Comparison of ENCODE assay signal across 12 mouse cellular contexts in the genomic region with DNA sequence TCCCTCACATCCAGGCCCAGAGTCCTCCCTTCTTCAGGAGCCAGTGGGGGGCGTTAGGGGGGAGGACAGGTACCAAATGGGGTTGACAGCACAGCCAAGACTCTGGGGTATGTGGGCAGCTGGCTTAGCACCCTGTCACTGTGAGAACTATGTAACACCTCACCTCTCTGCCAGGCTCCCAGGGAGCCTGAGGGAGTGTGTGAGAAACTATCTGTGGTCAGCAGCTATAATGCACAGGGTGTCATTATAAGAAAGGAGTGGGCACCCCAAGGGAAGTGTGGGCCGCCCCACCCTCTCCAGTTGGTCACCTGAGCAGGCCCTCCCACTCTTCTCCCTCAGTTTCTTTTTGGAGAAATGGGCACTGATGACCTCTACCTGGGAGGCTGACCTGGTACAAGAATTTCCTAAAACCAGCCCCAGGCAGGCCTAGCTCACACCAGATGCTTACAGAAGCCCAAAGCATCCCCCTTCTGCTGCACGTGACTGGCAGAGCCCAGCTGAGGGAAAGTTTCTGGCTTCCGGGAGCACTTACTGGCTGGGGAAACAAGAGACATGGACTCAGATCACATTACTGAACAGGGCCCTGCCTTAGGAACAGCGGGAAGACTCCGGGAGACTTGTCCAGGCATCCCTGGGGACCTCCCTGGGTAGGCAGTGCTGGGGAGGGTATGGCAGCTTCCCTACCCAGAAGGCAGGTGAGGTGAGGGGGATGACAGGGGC. TPM values are rescaled to one million over a fixed set of nuclear protein-coding genes. Genes with fewer than 3 reads are reported as not detected.
DNase-seq lines count a peak whose midpoint lies in the region; ATAC-seq and TF ChIP-seq lines count a peak whose summit lies in the region.
"Had no signal": no experiment of that assay in that cellular context is flagged by ENCODE, and none has a peak within 500 bp of the region (broad histone marks: within the 10 kb centered on the region; RNA-seq: fewer than 3 reads in every experiment).

No protein-coding gene starts in this region.

- no peaks in the 10 kb centered on the region for H3K27me3 ChIP-seq in C2C12 (ENCODE audit: control insufficient read depth, insufficient read depth, insufficient read length)
- no peaks in the 10 kb centered on the region for H3K27me3 ChIP-seq in intestine, postnatal 0 days (replicated peaks; ENCODE audit: control insufficient read depth, insufficient read depth, low read length)
- H3K27me3 ChIP-seq in limb, embryonic 14.5 days (ENCODE audit: control insufficient read depth, insufficient read depth, low read length): no peaks in the 10 kb centered on the region

- 49% methylated on average over 6 of the region's 6 CpGs for WGBS in intestine, postnatal 0 days
- WGBS in limb, embryonic 14.5 days: 30% methylated on average over 6 of the region's 6 CpGs

- H3K36me3 ChIP-seq in C2C12 (ENCODE audit: control insufficient read depth, insufficient read depth): peaks cover 11% of the 10 kb centered on the region
- no peaks in the 10 kb centered on the region for H3K36me3 ChIP-seq in intestine, postnatal 0 days (ENCODE audit: control insufficient read depth, insufficient read depth)
- no peaks in the 10 kb centered on the region for H3K36me3 ChIP-seq in limb, embryonic 14.5 days (ENCODE audit: control insufficient read depth, insufficient read depth, low read length)

- TF ChIP-seq POLR2A in limb, embryonic 14.5 days (IDR thresholded peaks at IDR 0.05; ENCODE audit: borderline replicate concordance, extremely low read depth, insufficient read depth, insufficient read length): no peak

- H3K9ac ChIP-seq in intestine, postnatal 0 days (ENCODE audit: low read depth, low read length): peak overlapping the region; percentile 27; the same call in 1 of the 2 replicates
- no peak overlapping the region for H3K9ac ChIP-seq in limb, embryonic 14.5 days (ENCODE audit: low read depth, low read length, severe bottlenecking)
- H3K9ac ChIP-seq: forebrain, postnatal 0 days had no signal

- H3ac ChIP-seq in C2C12 (ENCODE audit: control insufficient read depth, insufficient read length, low read depth): peak overlapping the region; percentile 3

- DNase-seq in CD4-positive helper T cell, adult 2 months (ENCODE audit: low read depth, low spot score): peak; percentile 41
- no peak for DNase-seq in limb, embryonic 14.5 days (ENCODE audit: low spot score)
- no peak for DNase-seq in cerebellum, adult 11 months
- no peak for DNase-seq in cerebellum, postnatal 36 days
- DNase-seq: adrenal gland, postnatal 25 days; cerebellum, postnatal 14 days; forebrain, postnatal 0 days; layer of hippocampus, adult 9-11 months had no signal

- H3K4me2 ChIP-seq in intestine, postnatal 0 days (replicated peaks; ENCODE audit: low read depth): peak overlapping the region; percentile 40
- H3K4me2 ChIP-seq in limb, embryonic 14.5 days (replicated peaks; ENCODE audit: low read depth, low read length, severe bottlenecking): no peak overlapping the region

- peak overlapping the region; percentile 78 for H3K27ac ChIP-seq in intestine, postnatal 0 days (ENCODE audit: low read depth, low read length)
- 0 out of 2 replicates have a peak overlapping the region, but pooled peaks have one; percentile 8 for H3K27ac ChIP-seq in limb, embryonic 14.5 days (replicated peaks; ENCODE audit: low read depth, low read length)

- no peak overlapping the region for H3K4me3 ChIP-seq in C2C12 (ENCODE audit: insufficient read depth, poor library complexity, severe bottlenecking)
- no peak overlapping the region for H3K4me3 ChIP-seq in intestine, postnatal 0 days (ENCODE audit: low read depth, low read length)
- H3K4me3 ChIP-seq in limb, embryonic 14.5 days (replicated peaks; ENCODE audit: low read length): no peak overlapping the region
- H3K4me3 ChIP-seq: megakaryocyte, embryonic 14.5 days had no signal

- no peaks in the 10 kb centered on the region for H3K9me3 ChIP-seq in intestine, postnatal 0 days (ENCODE audit: control insufficient read depth)
- no peaks in the 10 kb centered on the region for H3K9me3 ChIP-seq in limb, embryonic 14.5 days (ENCODE audit: control insufficient read depth, low read length)
- H3K9me3 ChIP-seq: megakaryocyte, embryonic 14.5 days had no signal

- no peak for TF ChIP-seq CTCF in C2C12 (IDR thresholded peaks at IDR 0.05; ENCODE audit: control insufficient read depth, insufficient read depth, insufficient read length)
- TF ChIP-seq CTCF in intestine, postnatal 0 days (IDR thresholded peaks at IDR 0.05; ENCODE audit: low read depth): no peak

- H3K79me3 ChIP-seq in C2C12 (ENCODE audit: low read depth): peaks cover 1% of the 10 kb centered on the region

- no peak for ATAC-seq in intestine, postnatal 0 days
- ATAC-seq in limb, embryonic 14.5 days (ENCODE audit: low FRiP score, low read depth): peak; percentile 53; the same call in 1 of the 2 replicates
- no peak for ATAC-seq in megakaryocyte-erythroid progenitor cell, adult 5-6 weeks (replicated peaks; ENCODE audit: low FRiP score, low TSS enrichment, poor library complexity, severe bottlenecking)
- ATAC-seq: forebrain, postnatal 0 days had no signal

- H3K4me1 ChIP-seq in intestine, postnatal 0 days (replicated peaks; ENCODE audit: control insufficient read depth, insufficient read depth, low read length): peaks cover 38% of the 10 kb centered on the region
- H3K4me1 ChIP-seq in limb, embryonic 14.5 days (ENCODE audit: control insufficient read depth, insufficient read depth, low read length): peaks cover 21% of the 10 kb centered on the region

- peaks cover 59% of the 10 kb centered on the region for H3K79me2 ChIP-seq in C2C12 (ENCODE audit: control insufficient read depth, insufficient read depth)

TF ChIP-seq in C2C12, 6 proteins besides CTCF, POLR2A, EP300 and RAD21:
- TF ChIP-seq USF1 (IDR thresholded peaks at IDR 0.05; ENCODE audit: low read depth) (peak; percentile 92), FOSL1 (IDR thresholded peaks at IDR 0.05; ENCODE audit: insufficient read depth, low read length, poor library complexity, severe bottlenecking) (no peak), MYOD1 (IDR thresholded peaks at IDR 0.05; ENCODE audit: control insufficient read depth, insufficient read length, low read depth) (no peak)

RNA-seq across cellular contexts. Expression of gene Cd82, which starts 11.6 kb away (rescaled TPM):
- 118 TPM for polyA plus RNA-seq in C2C12 (2012; fragmentation: generic; extraction: Trizol)
- 184 and 199 TPM in 2 replicates for polyA plus RNA-seq in intestine, postnatal 0 days (2015; fragmentation: Nextera tagmentation; extraction: Ambion mirVana)
- polyA plus RNA-seq in limb, embryonic 14.5 days (2012; rRNA removed): 52.3 and 56.6 TPM in 2 replicates
- 26.7 and 32.9 TPM in 2 replicates for polyA plus RNA-seq in limb, embryonic 14.5 days (2014; fragmentation: Nextera tagmentation; extraction: Ambion mirVana)
- 105 and 123 TPM in 2 replicates for total RNA-seq in megakaryocyte-erythroid progenitor cell, adult 5-6 weeks (2014; fragmentation: Nextera tagmentation)
- total RNA-seq in megakaryocyte-erythroid progenitor cell, adult 5-6 weeks (2017): 66.1 and 86.4 TPM in 2 replicates
